Mouse (Mus musculus) CH12.LX (cell line): ENCODE results near the gene Tmod1. TPM values are rescaled to one million over a fixed set of nuclear protein-coding genes. Genes with fewer than 3 reads are reported as not detected.

ENCODE experiments used
- DNase-seq: peaks from one replicate; pipeline ENCODE4 v3.0.0-alpha.2; 2013; ENCODE audit errors: extremely low read depth
- H3K27ac ChIP-seq: 2 replicates; pipeline ENCODE4 v1.5.1; 2012; ENCODE audit warnings: low read depth, mild to moderate bottlenecking, control low read depth, moderate library complexity; ENCODE audit not compliant: insufficient read depth
- H3K27me3 ChIP-seq: replicated peaks from 2 replicates; pipeline ENCODE3; 2012; ENCODE audit warnings: inconsistent platforms
- H3K36me3 ChIP-seq, 2 experiments: replicated peaks in 1 of 2; 2 replicates each; pipeline versions ENCODE3 to v1.6.1; 2012; ENCODE audit warnings: inconsistent platforms in 1 of 2, low read length in 1 of 2, mild to moderate bottlenecking in 1 of 2, mixed read lengths in 1 of 2, moderate library complexity in 1 of 2; ENCODE audit not compliant: control insufficient read depth in 1 of 2, insufficient read depth in 1 of 2
- H3K4me1 ChIP-seq, 2 experiments: 2 replicates each; pipeline ENCODE4 v1.6.1; 2012; ENCODE audit warnings: inconsistent platforms in 1 of 2, moderate library complexity in 1 of 2; ENCODE audit not compliant: insufficient read depth in 2 of 2, control insufficient read depth in 1 of 2
- H3K4me2 ChIP-seq: 2 replicates; pipeline ENCODE4 v1.6.1; 2012; ENCODE audit warnings: low read depth, mild to moderate bottlenecking, control low read depth; ENCODE audit not compliant: poor library complexity, insufficient read depth, severe bottlenecking
- H3K4me3 ChIP-seq, 3 experiments: fragments of 150-350 bp in 1 of 3; sonication (generic) in 1 of 3; replicated peaks in 1 of 3; 2 replicates each; pipeline versions ENCODE3 to v1.5.1; 2011 to 2012; ENCODE audit warnings: low read depth in 2 of 3, low read length in 2 of 3, mild to moderate bottlenecking in 2 of 3, moderate library complexity in 2 of 3, control low read depth in 1 of 3, improper control_type of control experiment in 1 of 3, inconsistent platforms in 1 of 3, mixed read lengths in 1 of 3; ENCODE audit not compliant: poor library complexity in 1 of 3
- H3K79me2 ChIP-seq: replicated peaks from 2 replicates; pipeline ENCODE4 v1.6.1; 2012; ENCODE audit warnings: mild to moderate bottlenecking, moderate library complexity; ENCODE audit not compliant: control insufficient read depth, poor library complexity, insufficient read depth, severe bottlenecking; ENCODE audit errors: extremely low read depth
- H3K9ac ChIP-seq: 2 replicates; pipeline ENCODE4 v1.6.1; 2012; ENCODE audit warnings: low read depth, mild to moderate bottlenecking, control low read depth, moderate library complexity; ENCODE audit not compliant: insufficient read depth
- H3K9me3 ChIP-seq: replicated peaks from 2 replicates; pipeline ENCODE3; 2012; ENCODE audit warnings: low read length, inconsistent platforms, mixed read lengths
- BHLHE40 ChIP-seq: IDR thresholded peaks from 2 replicates; pipeline ENCODE4 v1.6.1; 2011; ENCODE audit warnings: mild to moderate bottlenecking, low read depth, low read length, improper control_type of control experiment
- CHD1 ChIP-seq: IDR thresholded peaks from 2 replicates; pipeline ENCODE4 v1.6.1; 2012; ENCODE audit warnings: low read depth, low read length, improper control_type of control experiment, inconsistent platforms
- CTCF ChIP-seq, 2 experiments: IDR thresholded peaks in 1 of 2; conservative IDR thresholded peaks in 1 of 2; 2 replicates each; pipeline ENCODE4 v1.5.1; 2011 to 2012; ENCODE audit warnings: low read depth in 2 of 2, low read length in 2 of 2, improper control_type of control experiment in 1 of 2, inconsistent platforms in 1 of 2, mild to moderate bottlenecking in 1 of 2, moderate library complexity in 1 of 2
- ETS1 ChIP-seq: conservative IDR thresholded peaks from 2 replicates; pipeline ENCODE4 v1.6.1; 2012; ENCODE audit warnings: low read depth, mild to moderate bottlenecking, inconsistent platforms, low read length, improper control_type of control experiment, moderate library complexity
- GABPA ChIP-seq: IDR thresholded peaks from 2 replicates; pipeline ENCODE4 v1.6.1; 2012; ENCODE audit warnings: low read depth, low read length, improper control_type of control experiment, inconsistent platforms; ENCODE audit not compliant: insufficient replicate concordance
- HCFC1 ChIP-seq: IDR thresholded peaks from 2 replicates; pipeline ENCODE4 v1.6.1; 2012; ENCODE audit warnings: low read depth, mild to moderate bottlenecking, inconsistent platforms, low read length, improper control_type of control experiment
- IRF4 ChIP-seq: IDR thresholded peaks from 2 replicates; pipeline ENCODE4 v1.6.1; 2014; ENCODE audit warnings: low read depth, mild to moderate bottlenecking, inconsistent platforms, low read length, improper control_type of control experiment
- KAT2A ChIP-seq: IDR thresholded peaks from 2 replicates; pipeline ENCODE4 v1.6.1; 2012; ENCODE audit warnings: low read length, improper control_type of control experiment, inconsistent platforms; ENCODE audit not compliant: insufficient replicate concordance
- MAFK ChIP-seq: IDR thresholded peaks from 2 replicates; pipeline ENCODE4 v1.6.1; 2011; ENCODE audit warnings: low read length, improper control_type of control experiment; ENCODE audit not compliant: insufficient replicate concordance
- MAZ ChIP-seq: IDR thresholded peaks from 2 replicates; pipeline ENCODE4 v1.6.1; 2012; ENCODE audit warnings: low read depth, mild to moderate bottlenecking, inconsistent platforms, low read length, improper control_type of control experiment, moderate library complexity
- MXI1 ChIP-seq: IDR thresholded peaks from 2 replicates; pipeline ENCODE4 v1.6.1; 2011; ENCODE audit warnings: mild to moderate bottlenecking, low read depth, low read length, improper control_type of control experiment
- PAX5 ChIP-seq: IDR thresholded peaks from 2 replicates; pipeline ENCODE4 v1.6.1; 2012; ENCODE audit warnings: low read length, inconsistent platforms, mixed read lengths
- RAD21 ChIP-seq: IDR thresholded peaks from 2 replicates; pipeline ENCODE4 v1.6.1; 2011; ENCODE audit warnings: low read depth, mild to moderate bottlenecking, low read length, improper control_type of control experiment, moderate library complexity
- RCOR1 ChIP-seq: conservative IDR thresholded peaks from 2 replicates; pipeline ENCODE4 v1.6.1; 2012; ENCODE audit warnings: low read depth, mild to moderate bottlenecking, inconsistent platforms, low read length, improper control_type of control experiment
- SIN3A ChIP-seq: IDR thresholded peaks from 2 replicates; pipeline ENCODE4 v1.6.1; 2012; ENCODE audit warnings: low read length, improper control_type of control experiment, inconsistent platforms
- SMC3 ChIP-seq: IDR thresholded peaks from 2 replicates; pipeline ENCODE4 v1.6.1; 2011; ENCODE audit warnings: low read depth, low read length, improper control_type of control experiment
- TBP ChIP-seq: conservative IDR thresholded peaks from 2 replicates; pipeline ENCODE4 v1.6.1; 2011; ENCODE audit warnings: low read depth, low read length, improper control_type of control experiment
- TCF12 ChIP-seq: IDR thresholded peaks from 2 replicates; pipeline ENCODE4 v1.6.1; 2014; ENCODE audit warnings: low read depth, mild to moderate bottlenecking, inconsistent platforms, low read length, improper control_type of control experiment
- USF2 ChIP-seq: conservative IDR thresholded peaks from 2 replicates; pipeline ENCODE4 v1.6.1; 2011; ENCODE audit warnings: low read depth, low read length, improper control_type of control experiment
- ZC3H11A ChIP-seq: IDR thresholded peaks from 2 replicates; pipeline ENCODE4 v1.6.1; 2012; ENCODE audit warnings: low read depth, mild to moderate bottlenecking, inconsistent platforms, low read length, improper control_type of control experiment
- ZMIZ1 ChIP-seq: IDR thresholded peaks from 2 replicates; pipeline ENCODE4 v1.6.1; 2012; ENCODE audit warnings: low read depth, mild to moderate bottlenecking, inconsistent platforms, low read length, improper control_type of control experiment
- ZNF384 ChIP-seq: IDR thresholded peaks from 2 replicates; pipeline ENCODE4 v1.6.1; 2012; ENCODE audit warnings: low read depth, low read length, improper control_type of control experiment, inconsistent platforms
- dilution Hi-C: fragments of 300-500 bp; cut with MboI; formaldehyde crosslinking; loops from 2 replicates; pipeline ENCODE4 v1.14.3; 2020; ENCODE audit warnings: low sequenced_read_pairs; ENCODE audit not compliant: extremely low pct_unique_long_range_greater_than_20kb, extremely low pct_ligation_motif_present
- in situ Hi-C: fragments of 300-500 bp; cut with MboI; formaldehyde crosslinking; loops from 3 replicates; pipeline ENCODE4 v1.14.3; 2019; ENCODE audit warnings: low sequenced_read_pairs, low pct_ligation_motif_present, low pct_unique_long_range_greater_than_20kb, mixed read lengths
- polyA plus RNA-seq: library from polyadenylated mRNA; unstranded; fragments of >175 nt; gene quantifications from 2 replicates; pipeline ENCODE4 v1.2.1, GENCODE M21; 2012; ENCODE audit warnings: low read depth; ENCODE audit not compliant: insufficient read length
- total RNA-seq, 2 experiments: library from RNA; depleted of rRNA; stranded (reverse); fragments of 300-350 nt in 1 of 2; fragments of >200 nt in 1 of 2; gene quantifications; 2 replicates each; pipeline ENCODE4 v1.2.3; 2012 to 2014

Gene Tmod1
- total and polyA plus RNA-seq, 3 experiments = 0.93 to 3.1 (median 2.5) TPM

DNA sequence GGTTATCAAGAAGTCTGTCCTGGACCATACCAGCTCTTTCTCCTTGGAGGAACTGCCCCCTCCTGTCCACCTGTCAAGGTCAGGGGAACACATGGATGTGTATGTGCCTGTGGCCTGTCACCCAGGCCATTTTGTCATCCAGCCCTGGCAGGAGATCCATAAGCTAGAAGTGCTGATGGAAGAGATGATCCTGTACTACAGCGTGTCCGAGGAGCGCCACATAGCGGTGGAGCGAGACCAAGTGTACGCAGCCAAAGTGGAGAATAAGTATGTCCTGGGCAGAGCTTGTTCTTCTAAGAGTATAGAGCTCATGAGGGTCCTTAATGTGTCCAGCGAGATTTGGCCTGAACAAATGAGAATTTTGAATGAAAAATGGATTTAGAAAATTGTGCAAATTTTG, 12.8 kb upstream of the Tmod1 start:
- in situ Hi-C loops (loop anchor here (5.0 kb wide), 1 partner anchor 84 kb away; no protein-coding TSS in a partner anchor), dilution Hi-C loops (no loop called here)
- no peaks in the 10 kb centered on the region for H3K27me3 ChIP-seq
- H3K36me3 ChIP-seq = no peaks in the 10 kb centered on the region
- H3K9ac ChIP-seq = no peak overlapping the region
- H3K27ac ChIP-seq = no peak overlapping the region
- no peak for TF ChIP-seq RCOR1
- TF ChIP-seq RAD21 = peak; percentile 66
- peak; percentile 14 to 75; a peak in 2 of 4 replicates for TF ChIP-seq CTCF (conservative IDR thresholded peaks at IDR 0.05 in 1 of 2, IDR thresholded peaks at IDR 0.05 in 1 of 2; ENCODE audit: low read depth in 2 of 2, low read length in 2 of 2)
- TF ChIP-seq BHLHE40 = no peak
- no peak for TF ChIP-seq TBP
- TF ChIP-seq GABPA = no peak
- TF ChIP-seq PAX5 = no peak
- TF ChIP-seq CHD1 = no peak
- TF ChIP-seq MXI1 = no peak
- 0 out of 2 replicates have a peak, but pooled peaks have one; percentile 19 for TF ChIP-seq IRF4
- no peak for TF ChIP-seq TCF12
- no peak for TF ChIP-seq MAZ
- peak; percentile 22; the same call in 1 of the 2 replicates for TF ChIP-seq MAFK
- TF ChIP-seq SMC3 = peak; percentile 65
- TF ChIP-seq KAT2A = no peak
- TF ChIP-seq ZC3H11A = no peak
- no peaks in the 10 kb centered on the region for H3K9me3 ChIP-seq
- no peak overlapping the region for H3K4me2 ChIP-seq
- no peaks in the 10 kb centered on the region for H3K79me2 ChIP-seq
- DNase-seq = no peak
- H3K4me3 ChIP-seq = no peak overlapping the region
- peaks cover 12 to 21% of the 10 kb centered on the region in 2 experiments for H3K4me1 ChIP-seq

DNA sequence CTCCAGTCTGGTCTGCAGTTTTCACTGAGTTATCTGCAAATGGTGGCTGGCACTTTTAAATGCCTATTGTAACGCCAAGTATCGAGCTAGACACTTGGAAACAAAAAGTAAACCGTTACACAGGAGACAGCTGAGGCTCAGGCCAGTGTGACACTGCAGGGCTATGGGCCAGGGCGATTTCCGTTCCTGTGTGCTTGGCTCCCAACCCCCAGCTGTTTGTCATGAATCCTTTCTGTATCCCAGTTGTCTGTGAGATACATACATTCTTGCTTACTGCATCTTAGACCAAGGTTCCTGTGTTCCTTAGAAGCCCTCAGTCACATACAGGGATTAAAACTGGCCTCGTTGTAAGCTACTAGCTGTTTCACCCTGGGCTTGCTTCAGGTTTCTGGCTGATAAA, 10.5 kb upstream of the Tmod1 start:
- Histone ChIP-seq H3K27ac (no peak overlapping the region), H3K9me3 (no peaks in the 10 kb centered on the region), H3K79me2 (no peaks in the 10 kb centered on the region), H3K4me3 (no peak overlapping the region), H3K4me1 (peaks cover 14 to 34% of the 10 kb centered on the region in 2 experiments), H3K9ac (no peak overlapping the region), H3K27me3 (no peaks in the 10 kb centered on the region), H3K36me3 (no peaks in the 10 kb centered on the region), H3K4me2 (0 out of 2 replicates have a peak overlapping the region, but pooled peaks have one; percentile 5)
- in situ Hi-C loops = loop anchor here (5.0 kb wide), 1 partner anchor 86 kb away; no protein-coding TSS in a partner anchor
- DNase-seq = no peak
- dilution Hi-C loops = no loop called here
- TF ChIP-seq KAT2A (no peak), PAX5 (no peak), ZNF384 (no peak), USF2 (no peak), MAZ (no peak), TCF12 (no peak), HCFC1 (no peak), MXI1 (no peak), BHLHE40 (no peak), ZMIZ1 (no peak), GABPA (no peak), ETS1 (no peak), RCOR1 (no peak), CHD1 (no peak), SIN3A (no peak)
